Mouse (Mus musculus) intestine, embryonic 16.5 days (tissue): ENCODE measurements around the gene Grcc10. TPM values are rescaled to one million over a fixed set of nuclear protein-coding genes. Genes with fewer than 3 reads are reported as not detected.

Experiments
- ATAC-seq: fragments of 200-750 bp; cut with Nextera tagmentation; 2 replicates; pipeline ENCODE4 v1.8.0; 2017; ENCODE audit warnings: moderate TSS enrichment, moderate library complexity
- H3K27ac ChIP-seq: fragments of 300-500 bp; sonication (generic); 2 replicates; pipeline ENCODE4 v1.5.1; 2014; ENCODE audit warnings: mild to moderate bottlenecking, low read length
- H3K27me3 ChIP-seq: fragments of 300-500 bp; sonication (generic); replicated peaks from 2 replicates; pipeline ENCODE4 v1.6.1; 2014; ENCODE audit warnings: low read length, control low read depth, mixed read lengths; ENCODE audit not compliant: control insufficient read depth, insufficient read depth
- H3K36me3 ChIP-seq: fragments of 300-500 bp; sonication (generic); 2 replicates; pipeline ENCODE4 v1.6.1; 2014; ENCODE audit warnings: low read length, control low read depth; ENCODE audit not compliant: control insufficient read depth, insufficient read depth
- H3K4me1 ChIP-seq: fragments of 300-500 bp; sonication (generic); 2 replicates; pipeline ENCODE4 v1.6.1; 2014; ENCODE audit warnings: low read length, control low read depth, mixed read lengths; ENCODE audit not compliant: control insufficient read depth, insufficient read depth
- H3K4me2 ChIP-seq: fragments of 300-500 bp; sonication (generic); 2 replicates; pipeline ENCODE4 v1.6.1; 2014; ENCODE audit warnings: low read depth, low read length, control low read depth
- H3K4me3 ChIP-seq: fragments of 300-500 bp; sonication (generic); 2 replicates; pipeline ENCODE4 v1.5.1; 2014; ENCODE audit warnings: mild to moderate bottlenecking, low read length
- H3K9ac ChIP-seq: fragments of 300-500 bp; sonication (generic); 2 replicates; pipeline ENCODE4 v1.6.1; 2014; ENCODE audit warnings: low read depth, low read length
- H3K9me3 ChIP-seq: fragments of 300-500 bp; sonication (generic); 2 replicates; pipeline ENCODE4 v1.6.1; 2016; ENCODE audit warnings: low read length, control low read depth; ENCODE audit not compliant: control insufficient read depth
- WGBS: fragments of 180-500 bp; shearing (Covaris S2); extraction: QIAGEN DNeasy Blood & Tissue Kit; methylation state at CpG from one replicate; pipeline ENCODE4 v1.1.7; 2014; 5-methylcytosine and 5-hydroxymethylcytosine counted together
- polyA plus RNA-seq: library from polyadenylated mRNA; unstranded; fragments of >200 nt; fragmentation: Nextera tagmentation; extraction: Ambion mirVana; gene quantifications from 2 replicates; pipeline ENCODE4 v1.2.1, GENCODE M21; 2015

Gene Grcc10
- polyA plus RNA-seq, 1 experiment from 2014 or later, result 334 TPM

DNA sequence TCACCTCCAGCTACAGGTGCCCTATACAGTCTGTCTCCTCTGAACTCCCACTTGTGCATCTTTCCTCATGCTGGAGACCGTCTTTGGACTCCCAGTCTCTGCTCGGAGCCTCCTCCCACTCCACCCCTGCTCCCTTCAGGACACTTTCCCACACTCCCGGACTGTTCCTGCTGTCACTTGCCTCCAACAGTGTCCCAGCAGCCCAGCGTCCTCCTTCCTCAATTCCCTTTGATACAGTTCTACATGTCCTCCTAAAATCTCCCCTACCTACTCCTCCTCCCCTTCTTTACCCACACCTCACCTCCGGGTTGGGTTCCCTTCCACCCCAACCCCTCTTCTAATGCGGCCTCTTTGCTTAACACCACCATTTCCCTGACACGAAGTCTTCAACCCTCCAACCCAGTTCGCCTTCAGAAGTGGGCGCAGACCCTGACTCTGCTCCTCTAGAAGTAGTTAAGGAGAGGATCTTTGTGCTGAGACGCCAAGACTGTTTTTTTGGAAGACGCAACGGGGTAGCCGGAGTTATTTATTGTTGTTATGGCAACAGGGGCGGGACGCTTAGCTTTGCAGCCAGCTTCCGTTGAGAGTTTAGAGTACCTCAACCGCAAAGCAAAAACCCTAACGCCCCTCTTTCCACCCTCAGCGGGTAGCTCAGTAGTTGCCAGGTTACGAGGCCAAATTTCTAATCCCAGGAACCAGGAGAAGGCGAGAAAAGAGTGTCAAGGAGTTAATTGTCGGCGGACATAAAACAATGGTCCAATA is 38.2 kb upstream of the Grcc10 start, which contains the start of gene Lrrc23:
TSS of gene Lrrc23 (minus strand) at position 506 of the 762 bp plus-strand sequence.
- WGBS, result 3% methylated on average over 23 of the region's 23 CpGs
- no peaks in the 10 kb centered on the region for H3K36me3 ChIP-seq
- peak within 1 kb of the TSS; percentile 61 for H3K4me2 ChIP-seq
- H3K4me1 ChIP-seq, result no peaks in the 10 kb centered on the region; the same call in 1 of the 2 replicates
- no peaks in the 10 kb centered on the region for H3K9me3 ChIP-seq
- H3K27ac ChIP-seq, result no peak within 1 kb of the TSS
- peak; percentile 59 for ATAC-seq
- no peaks in the 10 kb centered on the region; the same call in 1 of the 2 replicates for H3K27me3 ChIP-seq
- 0 out of 2 replicates have a peak within 1 kb of the TSS, but pooled peaks have one; percentile 3 for H3K9ac ChIP-seq
- H3K4me3 ChIP-seq, result peak within 1 kb of the TSS; percentile 42

DNA sequence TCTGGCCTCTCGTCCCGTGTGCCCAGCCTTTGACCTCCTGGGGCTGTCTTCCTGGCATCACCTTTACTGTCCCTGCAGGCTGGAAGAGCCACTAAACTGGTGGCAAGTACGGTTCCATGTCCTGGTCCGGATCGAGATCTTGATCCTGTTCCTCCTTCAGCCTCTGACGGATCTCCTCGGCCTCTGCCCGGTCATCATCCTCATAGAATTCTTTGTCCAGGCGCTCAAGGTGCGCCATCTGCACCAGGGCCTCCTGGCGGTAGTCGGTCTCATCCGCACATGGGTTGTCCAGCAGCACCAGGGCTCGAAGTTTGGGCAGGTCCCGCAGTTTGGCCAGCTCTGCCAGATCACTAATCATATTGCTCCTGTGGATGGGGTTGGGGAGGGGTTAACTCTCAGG is 29.3 kb upstream of the Grcc10 start:
- no peaks in the 10 kb centered on the region for H3K36me3 ChIP-seq
- H3K4me1 ChIP-seq, result peaks cover 17% of the 10 kb centered on the region
- ATAC-seq, result no peak
- H3K27ac ChIP-seq, result no peak overlapping the region
- no peak overlapping the region for H3K4me2 ChIP-seq
- no peak overlapping the region for H3K9ac ChIP-seq
- peaks cover 5% of the 10 kb centered on the region for H3K27me3 ChIP-seq
- H3K4me3 ChIP-seq, result no peak overlapping the region
- H3K9me3 ChIP-seq, result no peaks in the 10 kb centered on the region
- 86% methylated on average over 15 of the region's 15 CpGs for WGBS

GRCm38 (mm10) chr6:124770013-124770412 is 28.8 kb upstream of the Grcc10 start:
- no peak overlapping the region for H3K27ac ChIP-seq
- H3K9me3 ChIP-seq, result no peaks in the 10 kb centered on the region
- peaks cover 17% of the 10 kb centered on the region for H3K4me1 ChIP-seq
- H3K4me3 ChIP-seq, result peak overlapping the region; percentile 57
- H3K36me3 ChIP-seq, result no peaks in the 10 kb centered on the region
- 0 out of 2 replicates have a peak overlapping the region, but pooled peaks have one; percentile 69 for H3K9ac ChIP-seq
- peaks cover 5% of the 10 kb centered on the region for H3K27me3 ChIP-seq
- WGBS, result 58% methylated on average over 7 of the region's 7 CpGs
- peak overlapping the region; percentile 82 for H3K4me2 ChIP-seq
- ATAC-seq, result no peak

DNA sequence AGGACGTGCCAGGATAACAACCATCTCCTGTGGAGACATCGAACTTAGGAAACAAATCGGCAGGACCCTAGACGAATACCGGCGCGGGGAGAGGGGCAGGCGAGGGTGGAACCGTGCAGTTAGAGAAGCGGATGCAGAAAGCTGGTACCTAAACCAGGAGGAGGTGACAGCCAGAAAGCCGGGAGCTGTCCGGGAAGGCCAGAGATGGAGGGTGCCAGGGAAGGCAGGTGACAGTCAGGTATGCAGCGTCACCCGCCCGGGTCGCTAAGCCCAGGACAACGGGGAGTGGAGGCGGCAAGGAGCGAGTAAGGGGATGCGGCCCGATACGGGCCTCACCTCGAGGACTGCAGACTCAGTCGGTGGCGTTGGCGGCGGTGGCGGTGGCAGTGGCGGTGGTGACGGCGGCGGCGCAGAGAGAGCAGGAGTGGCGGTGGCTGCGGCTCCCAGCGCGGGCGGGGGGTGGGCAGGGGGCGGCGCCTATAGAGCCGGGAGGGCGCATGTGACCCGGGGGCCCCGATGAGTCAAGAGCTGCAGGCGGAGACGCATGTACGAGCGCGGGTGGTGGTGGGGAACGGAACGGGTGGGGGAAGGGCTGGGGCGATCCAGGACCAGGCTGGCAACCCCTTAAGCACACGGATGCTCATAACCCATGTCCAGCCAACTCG is 28.1 kb upstream of the Grcc10 start, which contains the start of gene Eno2:
TSS of gene Eno2 (minus strand) at position 573 of the 665 bp plus-strand sequence.
- Histone ChIP-seq H3K36me3 (no peaks in the 10 kb centered on the region), H3K4me1 (peaks cover 17% of the 10 kb centered on the region), H3K4me3 (peak within 1 kb of the TSS; percentile 57), H3K4me2 (peak within 1 kb of the TSS; percentile 82), H3K27me3 (peaks cover 5% of the 10 kb centered on the region), H3K9me3 (no peaks in the 10 kb centered on the region), H3K9ac (peak within 1 kb of the TSS; percentile 69), H3K27ac (no peak within 1 kb of the TSS)
- peak; percentile 83 for ATAC-seq
- under 1% methylated on average over 44 of the region's 54 CpGs for WGBS

- H3K36me3 ChIP-seq, result no peaks in the 10 kb centered on the region
- H3K9ac ChIP-seq, result peak overlapping the region; percentile 69
- WGBS, result 8% methylated on average over 9 of the region's 9 CpGs
- ATAC-seq, result no peak
- H3K4me2 ChIP-seq, result peak overlapping the region; percentile 82
- H3K4me3 ChIP-seq, result peak overlapping the region; percentile 57
- H3K27me3 ChIP-seq, result peaks cover 5% of the 10 kb centered on the region
- no peak overlapping the region for H3K27ac ChIP-seq
- peaks cover 17% of the 10 kb centered on the region for H3K4me1 ChIP-seq
- H3K9me3 ChIP-seq, result no peaks in the 10 kb centered on the region
Observed at GRCm38 (mm10) chr6:124768704-124769044, 27.5 kb upstream of the Grcc10 start.

- Histone ChIP-seq H3K4me2 (peak overlapping the region; percentile 82), H3K4me1 (peaks cover 17% of the 10 kb centered on the region), H3K27me3 (peaks cover 5% of the 10 kb centered on the region), H3K9me3 (no peaks in the 10 kb centered on the region), H3K27ac (no peak overlapping the region), H3K4me3 (peak overlapping the region; percentile 57), H3K36me3 (no peaks in the 10 kb centered on the region), H3K9ac (peak overlapping the region; percentile 69; the same call in 1 of the 2 replicates)
- ATAC-seq, result peak; percentile 26; the same call in 1 of the 2 replicates
- WGBS, result 41% methylated on average over 19 of the region's 19 CpGs
Observed at GRCm38 (mm10) chr6:124767920-124768703, 26.9 kb upstream of the Grcc10 start.

DNA sequence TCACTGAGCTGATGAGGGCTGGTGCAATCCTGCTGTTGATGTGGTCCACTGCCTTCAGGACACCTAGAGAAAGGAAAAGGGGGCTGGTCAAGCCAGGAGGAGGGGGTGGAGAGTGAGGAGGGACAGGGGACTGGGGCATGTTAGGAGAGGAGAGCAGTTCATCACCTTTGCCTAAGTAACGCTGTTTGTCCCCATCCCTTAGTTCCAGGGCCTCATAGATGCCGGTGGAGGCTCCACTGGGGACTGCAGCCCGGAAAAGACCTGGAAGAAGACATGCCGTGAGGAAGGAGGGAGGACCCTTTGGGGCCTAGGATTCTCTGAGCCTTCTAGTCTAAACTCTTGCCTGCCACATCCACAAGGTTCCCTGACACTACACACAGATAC is 26.4 kb upstream of the Grcc10 start:
- peaks cover 5% of the 10 kb centered on the region for H3K27me3 ChIP-seq
- WGBS, result 58% methylated on average over 4 of the region's 4 CpGs
- no peak overlapping the region for H3K27ac ChIP-seq
- H3K36me3 ChIP-seq, result no peaks in the 10 kb centered on the region
- H3K4me2 ChIP-seq, result 0 out of 2 replicates have a peak overlapping the region, but pooled peaks have one; percentile 82
- no peaks in the 10 kb centered on the region for H3K9me3 ChIP-seq
- H3K4me3 ChIP-seq, result no peak overlapping the region
- ATAC-seq, result no peak
- peaks cover 17% of the 10 kb centered on the region for H3K4me1 ChIP-seq
- no peak overlapping the region for H3K9ac ChIP-seq

GRCm38 (mm10) chr6:124765951-124766350 is 24.8 kb upstream of the Grcc10 start:
- H3K9me3 ChIP-seq, result no peaks in the 10 kb centered on the region
- H3K27me3 ChIP-seq, result peaks cover 5% of the 10 kb centered on the region
- WGBS, result 84% methylated on average over 7 of the region's 7 CpGs
- peaks cover 17% of the 10 kb centered on the region for H3K4me1 ChIP-seq
- H3K27ac ChIP-seq, result no peak overlapping the region
- H3K4me2 ChIP-seq, result no peak overlapping the region
- no peak overlapping the region for H3K9ac ChIP-seq
- no peak for ATAC-seq
- no peaks in the 10 kb centered on the region for H3K36me3 ChIP-seq
- H3K4me3 ChIP-seq, result no peak overlapping the region

DNA sequence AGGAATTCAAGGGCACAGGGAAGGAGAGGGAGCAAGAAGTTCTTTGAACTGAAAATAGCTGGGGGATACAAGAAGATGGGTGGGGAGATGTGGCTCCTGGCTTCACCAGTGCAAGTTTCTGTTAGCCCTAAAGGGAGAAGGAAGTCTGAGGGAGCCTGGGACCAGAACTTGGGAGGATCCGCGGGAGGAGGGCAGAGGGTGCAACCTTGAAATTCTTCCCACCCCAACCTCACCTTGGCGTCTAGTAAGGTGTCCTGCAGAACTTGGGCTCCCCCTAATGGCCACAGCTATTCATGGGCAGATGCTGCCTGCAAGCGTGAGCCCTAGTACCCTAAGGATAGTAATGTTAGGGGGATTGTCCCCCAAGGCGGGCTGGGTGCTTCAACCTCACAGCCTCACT is 18.1 kb upstream of the Grcc10 start:
- Histone ChIP-seq H3K4me2 (peak overlapping the region; percentile 78; the same call in 1 of the 2 replicates), H3K9ac (peak overlapping the region; percentile 93), H3K4me1 (peaks cover 29% of the 10 kb centered on the region), H3K36me3 (no peaks in the 10 kb centered on the region), H3K27me3 (no peaks in the 10 kb centered on the region), H3K9me3 (no peaks in the 10 kb centered on the region), H3K4me3 (peak overlapping the region; percentile 2; the same call in 1 of the 2 replicates), H3K27ac (peak overlapping the region; percentile 93)
- 3% methylated on average over 5 of the region's 5 CpGs for WGBS
- ATAC-seq, result peak; percentile 16
